Mouse (Mus musculus): Measurements from ENCODE around the gene Otx2. TPM values are rescaled to one million over a fixed set of nuclear protein-coding genes. Genes with fewer than 3 reads are reported as not detected.

Otx2 gene
- polyA plus RNA-seq, 1 experiment from 2014 or later = not detected

DNA sequence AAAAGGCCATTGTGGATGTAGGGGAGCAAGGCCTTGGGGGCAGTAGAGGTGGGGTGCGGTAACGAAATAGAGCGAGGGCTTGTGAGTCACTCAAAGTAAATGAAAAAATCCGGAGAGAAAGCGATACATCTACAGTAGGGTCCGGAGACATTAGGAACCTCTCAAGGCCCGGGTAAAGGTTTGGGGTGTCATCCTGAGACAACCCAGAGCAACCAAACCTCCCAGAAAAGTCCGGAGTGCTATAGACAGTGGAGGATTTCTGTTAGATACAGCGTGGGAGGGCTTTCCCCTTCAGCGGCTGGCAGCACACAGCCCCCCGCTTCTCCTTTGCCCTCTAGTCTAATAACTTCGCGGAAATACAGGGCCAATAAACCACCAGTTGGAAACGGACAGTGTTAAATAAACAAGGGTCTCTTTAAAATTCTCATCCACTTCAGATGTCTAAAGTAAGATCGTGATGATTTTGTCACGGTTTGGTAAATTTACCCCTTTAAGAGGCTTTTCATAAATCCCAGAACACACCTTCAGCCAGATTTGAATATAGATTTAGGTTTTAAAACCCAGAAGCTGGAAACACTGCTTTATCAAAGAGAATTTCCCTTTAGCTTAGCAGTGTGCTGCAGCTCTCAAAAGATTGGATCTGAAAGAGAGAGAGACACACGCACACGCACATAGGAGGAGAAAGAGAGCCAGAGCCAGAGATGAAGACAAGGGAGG, 3.9 kb downstream of the Otx2 start:
- no peak overlapping the region for H3K4me2 ChIP-seq (ENCODE audit: low read depth, low read length)
- DNase-seq = no peak
- WGBS (ENCODE audit: insufficient replicate concordance) = 4% methylated on average over 18 of the region's 18 CpGs
- peaks cover 97% of the 10 kb centered on the region for H3K27me3 ChIP-seq (ENCODE audit: insufficient read depth, low read length)
- TF ChIP-seq EP300 (IDR thresholded peaks at IDR 0.05; ENCODE audit: low read depth) (no peak), CTCF (IDR thresholded peaks at IDR 0.05; ENCODE audit: low read depth) (no peak)
- H3K4me1 ChIP-seq (ENCODE audit: insufficient read depth) = no peaks in the 10 kb centered on the region
- H3K36me3 ChIP-seq (replicated peaks; ENCODE audit: insufficient read depth, low read length) = no peaks in the 10 kb centered on the region
- no peak overlapping the region for H3K9ac ChIP-seq (replicated peaks)
- no peaks in the 10 kb centered on the region for H3K9me3 ChIP-seq (ENCODE audit: low read length)
- no peak for ATAC-seq
- H3K27ac ChIP-seq (ENCODE audit: low read depth) = no peak overlapping the region
- H3K4me3 ChIP-seq (ENCODE audit: low read depth, low read length) = no peak overlapping the region

DNA sequence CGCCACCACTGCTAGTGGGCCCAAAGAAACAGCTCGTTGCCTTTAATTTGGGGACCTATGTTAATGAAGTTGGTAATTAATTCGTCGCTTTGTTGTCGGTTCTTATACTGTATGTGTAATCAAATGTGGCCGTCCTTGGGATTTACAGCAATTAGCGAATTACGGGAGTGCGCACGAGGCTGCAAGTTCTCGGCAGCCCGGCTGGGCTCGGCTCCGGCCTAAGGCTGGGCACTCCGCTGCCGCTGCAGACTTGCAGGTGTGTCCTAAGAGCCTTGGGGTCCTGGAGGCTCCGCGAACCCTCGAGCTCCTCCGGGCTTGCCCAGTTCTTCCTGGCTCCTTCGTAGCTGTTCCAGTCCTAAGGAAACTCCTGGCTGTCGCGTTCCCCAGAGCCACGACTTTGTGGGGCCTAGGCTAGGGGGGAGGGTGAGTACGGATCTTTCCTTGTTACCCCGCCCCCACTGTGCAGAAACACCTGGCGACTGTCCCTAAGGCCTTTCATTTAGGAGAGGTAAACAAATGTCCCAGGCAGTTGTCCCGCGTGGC, 4.8 kb downstream of the Otx2 start:
- Histone ChIP-seq H3K4me2 (ENCODE audit: low read depth, low read length) (no peak overlapping the region), H3K9ac (replicated peaks) (no peak overlapping the region), H3K27ac (ENCODE audit: low read depth) (no peak overlapping the region), H3K4me3 (ENCODE audit: low read depth, low read length) (no peak overlapping the region), H3K27me3 (ENCODE audit: insufficient read depth, low read length) (peaks cover 97% of the 10 kb centered on the region), H3K9me3 (ENCODE audit: low read length) (no peaks in the 10 kb centered on the region), H3K36me3 (replicated peaks; ENCODE audit: insufficient read depth, low read length) (no peaks in the 10 kb centered on the region), H3K4me1 (ENCODE audit: insufficient read depth) (no peaks in the 10 kb centered on the region)
- TF ChIP-seq EP300 (IDR thresholded peaks at IDR 0.05; ENCODE audit: low read depth) = no peak
- TF ChIP-seq CTCF (IDR thresholded peaks at IDR 0.05; ENCODE audit: low read depth) = no peak
- ATAC-seq = no peak
- DNase-seq = no peak
- WGBS (ENCODE audit: insufficient replicate concordance) = 2% methylated on average over 29 of the region's 29 CpGs

DNA sequence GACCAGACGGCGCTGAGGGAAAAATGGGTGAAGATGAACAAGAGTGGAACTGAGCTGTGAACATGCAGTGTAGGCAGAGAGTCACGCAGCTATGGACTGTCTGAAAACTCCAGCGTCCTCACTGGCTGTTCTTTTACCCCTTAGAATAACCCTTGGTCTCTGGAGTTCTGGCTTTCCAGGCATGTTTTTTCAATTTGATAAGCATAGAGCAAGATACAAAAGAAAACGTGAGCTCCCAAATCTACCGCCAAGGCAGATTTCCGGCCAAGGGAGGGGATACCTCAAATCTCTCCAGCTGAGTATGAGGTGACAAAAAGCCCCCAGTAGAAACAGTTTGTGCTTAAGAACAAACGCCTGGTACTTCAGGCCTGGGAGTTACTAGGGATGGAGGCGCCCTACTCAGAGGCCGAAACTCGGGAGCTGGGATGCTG, 5.6 kb downstream of the Otx2 start:
- Histone ChIP-seq H3K27ac (ENCODE audit: low read depth) (no peak overlapping the region), H3K36me3 (replicated peaks; ENCODE audit: insufficient read depth, low read length) (no peaks in the 10 kb centered on the region), H3K4me3 (ENCODE audit: low read depth, low read length) (no peak overlapping the region), H3K4me1 (ENCODE audit: insufficient read depth) (no peaks in the 10 kb centered on the region), H3K9me3 (ENCODE audit: low read length) (no peaks in the 10 kb centered on the region), H3K27me3 (ENCODE audit: insufficient read depth, low read length) (peaks cover 97% of the 10 kb centered on the region), H3K4me2 (ENCODE audit: low read depth, low read length) (no peak overlapping the region), H3K9ac (replicated peaks) (no peak overlapping the region)
- no peak for TF ChIP-seq EP300 (IDR thresholded peaks at IDR 0.05; ENCODE audit: low read depth)
- no peak for TF ChIP-seq CTCF (IDR thresholded peaks at IDR 0.05; ENCODE audit: low read depth)
- DNase-seq (no peak), ATAC-seq (no peak)
- WGBS (ENCODE audit: insufficient replicate concordance) = 2% methylated on average over 11 of the region's 11 CpGs

DNA sequence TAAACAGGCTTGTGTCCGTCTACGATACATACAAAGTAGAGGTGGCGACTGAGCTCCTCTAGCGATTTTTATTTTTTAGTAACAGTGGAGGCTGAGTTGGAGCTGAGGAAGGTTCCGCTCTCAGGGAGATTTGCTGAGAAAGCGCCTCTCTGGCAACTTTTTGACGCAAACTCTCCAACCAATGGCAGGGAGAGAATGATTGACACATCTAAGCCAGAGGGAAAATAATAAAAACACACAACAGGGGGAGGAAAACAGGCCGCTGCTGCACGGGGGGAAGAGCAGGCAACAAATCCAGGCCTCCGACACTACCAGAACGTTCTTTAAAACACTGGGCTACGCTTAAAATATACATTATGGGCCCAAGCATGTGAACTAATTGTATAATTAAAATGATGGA, 6.2 kb downstream of the Otx2 start:
- DNase-seq (no peak), ATAC-seq (no peak)
- H3K27me3 ChIP-seq (ENCODE audit: insufficient read depth, low read length) = peaks cover 97% of the 10 kb centered on the region
- no peaks in the 10 kb centered on the region for H3K9me3 ChIP-seq (ENCODE audit: low read length)
- no peak overlapping the region for H3K27ac ChIP-seq (ENCODE audit: low read depth)
- H3K36me3 ChIP-seq (replicated peaks; ENCODE audit: insufficient read depth, low read length) = no peaks in the 10 kb centered on the region
- 6% methylated on average over 12 of the region's 12 CpGs for WGBS (ENCODE audit: insufficient replicate concordance)
- H3K4me1 ChIP-seq (ENCODE audit: insufficient read depth) = no peaks in the 10 kb centered on the region
- no peak overlapping the region for H3K4me2 ChIP-seq (ENCODE audit: low read depth, low read length)
- no peak overlapping the region for H3K9ac ChIP-seq (replicated peaks)
- H3K4me3 ChIP-seq (ENCODE audit: low read depth, low read length) = no peak overlapping the region
- TF ChIP-seq CTCF (IDR thresholded peaks at IDR 0.05; ENCODE audit: low read depth) (no peak), EP300 (IDR thresholded peaks at IDR 0.05; ENCODE audit: low read depth) (no peak)

DNA sequence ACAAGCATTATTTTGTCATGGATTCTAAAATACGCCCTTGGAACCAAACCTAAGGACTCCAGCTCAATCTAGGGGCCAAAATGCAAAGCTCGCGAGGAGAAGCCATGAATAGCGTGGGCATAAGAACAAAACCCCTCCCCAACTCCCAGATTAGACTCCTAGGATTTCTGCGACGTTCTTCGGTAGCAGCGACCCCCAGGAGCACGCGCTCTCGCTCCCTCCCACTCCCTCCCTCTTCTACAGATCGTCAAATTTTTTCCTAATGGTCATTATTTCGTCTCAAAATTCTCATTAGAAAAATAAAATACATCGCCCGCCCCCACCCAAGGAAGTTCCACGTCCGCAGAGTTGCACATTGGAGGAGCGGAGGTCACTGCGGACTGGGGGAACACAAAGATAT, 6.8 kb downstream of the Otx2 start:
- Histone ChIP-seq H3K4me1 (ENCODE audit: insufficient read depth) (no peaks in the 10 kb centered on the region), H3K27me3 (ENCODE audit: insufficient read depth, low read length) (peaks cover 98% of the 10 kb centered on the region), H3K36me3 (replicated peaks; ENCODE audit: insufficient read depth, low read length) (no peaks in the 10 kb centered on the region), H3K9ac (replicated peaks) (no peak overlapping the region), H3K4me3 (ENCODE audit: low read depth, low read length) (no peak overlapping the region), H3K4me2 (ENCODE audit: low read depth, low read length) (no peak overlapping the region), H3K27ac (ENCODE audit: low read depth) (no peak overlapping the region), H3K9me3 (ENCODE audit: low read length) (no peaks in the 10 kb centered on the region)
- ATAC-seq (no peak), DNase-seq (no peak)
- WGBS (ENCODE audit: insufficient replicate concordance) = 3% methylated on average over 19 of the region's 19 CpGs
- no peak for TF ChIP-seq EP300 (IDR thresholded peaks at IDR 0.05; ENCODE audit: low read depth)
- no peak for TF ChIP-seq CTCF (IDR thresholded peaks at IDR 0.05; ENCODE audit: low read depth)

DNA sequence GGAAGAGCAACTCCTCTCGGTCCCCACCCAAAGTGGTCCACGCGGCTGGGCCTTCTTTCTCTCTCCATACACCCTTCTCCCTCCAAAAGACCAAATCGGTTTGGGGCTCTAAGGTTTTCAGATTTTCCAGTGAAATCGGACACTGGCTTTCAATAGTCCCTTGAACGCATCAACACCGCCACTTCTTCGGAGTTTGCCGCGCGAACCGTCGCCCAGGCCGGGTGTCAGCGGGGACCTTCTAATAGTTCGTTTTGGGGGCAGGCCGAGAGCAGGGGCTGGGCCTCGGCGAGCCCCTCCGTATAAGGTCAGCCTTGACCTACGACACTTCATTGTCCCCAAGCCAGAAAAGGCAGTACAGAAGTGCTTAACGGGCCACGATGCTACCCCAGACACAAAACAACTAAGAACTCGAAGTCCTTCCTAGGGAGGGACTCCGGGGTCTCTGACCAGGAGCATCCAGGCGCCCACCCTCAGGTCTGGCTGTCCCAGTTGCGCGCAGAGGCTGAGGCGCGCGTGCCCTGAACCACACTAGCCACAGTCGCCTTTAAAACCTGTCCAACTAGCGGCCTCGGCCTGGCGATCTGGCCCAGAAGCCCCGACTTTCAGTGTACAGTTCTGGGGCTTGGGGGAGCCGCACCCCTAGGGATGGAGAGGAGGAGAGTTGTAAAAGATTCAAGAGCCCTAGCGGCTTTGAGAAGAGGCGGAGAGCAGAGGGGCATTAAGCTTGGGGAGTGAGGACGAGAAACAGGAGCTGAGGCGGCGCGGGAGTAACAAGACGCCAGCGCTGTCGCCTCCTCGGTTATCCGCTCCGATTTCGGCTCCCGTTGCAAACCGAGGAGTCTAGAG, 7.6 kb downstream of the Otx2 start:
- Histone ChIP-seq H3K9ac (replicated peaks) (no peak overlapping the region), H3K4me3 (ENCODE audit: low read depth, low read length) (no peak overlapping the region), H3K27ac (ENCODE audit: low read depth) (no peak overlapping the region), H3K4me1 (ENCODE audit: insufficient read depth) (no peaks in the 10 kb centered on the region), H3K9me3 (ENCODE audit: low read length) (no peaks in the 10 kb centered on the region), H3K27me3 (ENCODE audit: insufficient read depth, low read length) (peaks cover 98% of the 10 kb centered on the region), H3K4me2 (ENCODE audit: low read depth, low read length) (no peak overlapping the region), H3K36me3 (replicated peaks; ENCODE audit: insufficient read depth, low read length) (no peaks in the 10 kb centered on the region)
- TF ChIP-seq CTCF (IDR thresholded peaks at IDR 0.05; ENCODE audit: low read depth) (no peak), EP300 (IDR thresholded peaks at IDR 0.05; ENCODE audit: low read depth) (no peak)
- no peak for DNase-seq
- ATAC-seq = no peak
- WGBS (ENCODE audit: insufficient replicate concordance) = 2% methylated on average over 52 of the region's 52 CpGs

Data from liver, postnatal 0 days (tissue).